Mouse (Mus musculus) gastrocnemius, postnatal 10 days (tissue): Measurements from ENCODE around the gene Dst. TPM values are rescaled to one million over a fixed set of nuclear protein-coding genes. Genes with fewer than 3 reads are reported as not detected.
A peak's percentile ranks its signal among the peaks of the same experiment; 100 is the strongest.

Experiments used
- DNase-seq: peaks from one replicate; pipeline ENCODE4 v3.0.0; 2021; ENCODE audit warnings: mixed read lengths
- total RNA-seq, 2 experiments: library from RNA; stranded (reverse); gene quantifications; 2 replicates each; pipeline ENCODE4 v1.2.3; 2021

Gene Dst
- total RNA-seq, 2 experiments from 2014 or later: 130 to 146 TPM

GRCm38 (mm10) chr1:34130804-34131203 lies 222.8 kb downstream of the Dst start:
- DNase-seq: no peak

GRCm38 (mm10) chr1:34132875-34133274 lies 224.8 kb downstream of the Dst start:
- no peak for DNase-seq

GRCm38 (mm10) chr1:34135535-34135934 lies 227.5 kb downstream of the Dst start:
- no peak for DNase-seq

GRCm38 (mm10) chr1:34139191-34139853 lies 231.3 kb downstream of the Dst start:
- DNase-seq: no peak

- no peak for DNase-seq
These were observed 231.9 kb downstream of the Dst start for GRCm38 (mm10) chr1:34139871-34140471.

GRCm38 (mm10) chr1:34140686-34141085 lies 232.7 kb downstream of the Dst start:
- no peak for DNase-seq

- no peak for DNase-seq
These were observed 235.0 kb downstream of the Dst start for GRCm38 (mm10) chr1:34142951-34143580.

GRCm38 (mm10) chr1:34144826-34145225 lies 236.8 kb downstream of the Dst start:
- DNase-seq: no peak

GRCm38 (mm10) chr1:34148039-34148438 lies 240.0 kb downstream of the Dst start:
- no peak for DNase-seq

GRCm38 (mm10) chr1:34150416-34151093 lies 242.5 kb downstream of the Dst start:
- no peak for DNase-seq

GRCm38 (mm10) chr1:34152683-34153082 lies 244.7 kb downstream of the Dst start:
- no peak for DNase-seq

- no peak for DNase-seq
These were observed 248.0 kb downstream of the Dst start for GRCm38 (mm10) chr1:34156058-34156457.

- DNase-seq: no peak
These were observed 249.7 kb downstream of the Dst start for GRCm38 (mm10) chr1:34157702-34158101.

GRCm38 (mm10) chr1:34158822-34159221 lies 250.8 kb downstream of the Dst start:
- no peak for DNase-seq

GRCm38 (mm10) chr1:34159898-34160297 lies 251.9 kb downstream of the Dst start:
- DNase-seq: no peak

- DNase-seq: peak; percentile 90
These were observed 256.7 kb downstream of the Dst start for GRCm38 (mm10) chr1:34164616-34165295.

GRCm38 (mm10) chr1:34165926-34166325 lies 257.9 kb downstream of the Dst start:
- DNase-seq: no peak

GRCm38 (mm10) chr1:34167151-34168057 lies 259.4 kb downstream of the Dst start:
- peak; percentile 53 for DNase-seq

- DNase-seq: no peak
These were observed 261.1 kb downstream of the Dst start for GRCm38 (mm10) chr1:34169086-34169485.

- no peak for DNase-seq
These were observed 266.5 kb downstream of the Dst start for GRCm38 (mm10) chr1:34174517-34174916.

- no peak for DNase-seq
These were observed 266.9 kb downstream of the Dst start for GRCm38 (mm10) chr1:34174961-34175360.
